In genomic region chr2:6293825-6294444, GRCm38 (mm10) we compare ENCODE assay signal across 18 mouse cellular contexts. TPM values are rescaled to one million over a fixed set of nuclear protein-coding genes. Genes with fewer than 3 reads are reported as not detected.
DNase-seq lines count a peak whose midpoint lies in the region; ATAC-seq and TF ChIP-seq lines count a peak whose summit lies in the region.
"Had no signal": no experiment of that assay in that cellular context is flagged by ENCODE, and none has a peak within 500 bp of the region (broad histone marks: within the 10 kb centered on the region; RNA-seq: fewer than 3 reads in every experiment).

No protein-coding gene starts in this region.

- H3K4me3 ChIP-seq in stomach, postnatal 0 days (ENCODE audit: low read depth, low read length) = no peak overlapping the region
- H3K4me3 ChIP-seq: forebrain, embryonic 13.5 days; kidney, embryonic 15.5 days; liver, embryonic 13.5 days; megakaryocyte, embryonic 14.5 days; midbrain, embryonic 15.5 days had no signal

- H3K9me3 ChIP-seq in stomach, postnatal 0 days (ENCODE audit: control insufficient read depth, low read length) = no peaks in the 10 kb centered on the region
- H3K9me3 ChIP-seq: forebrain, embryonic 13.5 days; kidney, embryonic 15.5 days; liver, embryonic 13.5 days; megakaryocyte, embryonic 14.5 days; midbrain, embryonic 15.5 days had no signal

- no peak overlapping the region for H3K9ac ChIP-seq in stomach, postnatal 0 days (ENCODE audit: low read length)
- H3K9ac ChIP-seq: forebrain, embryonic 13.5 days; kidney, embryonic 15.5 days; liver, embryonic 13.5 days; midbrain, embryonic 15.5 days had no signal

- no peaks in the 10 kb centered on the region for H3K36me3 ChIP-seq in stomach, postnatal 0 days (ENCODE audit: control insufficient read depth, insufficient read depth, low read length)
- H3K36me3 ChIP-seq: kidney, embryonic 15.5 days; liver, embryonic 13.5 days; midbrain, embryonic 15.5 days had no signal

- 58% methylated on average over 11 of the region's 11 CpGs for WGBS in stomach, postnatal 0 days

- no peak overlapping the region; the same call in 1 of the 2 replicates for H3K27ac ChIP-seq in stomach, postnatal 0 days (replicated peaks)
- H3K27ac ChIP-seq: forebrain, embryonic 13.5 days; kidney, embryonic 15.5 days; liver, embryonic 13.5 days; midbrain, embryonic 15.5 days had no signal

- no peak for TF ChIP-seq CTCF in stomach, postnatal 0 days (IDR thresholded peaks at IDR 0.05; ENCODE audit: low read depth)

- intact Hi-C loops in heart, postnatal 25 days (cut with DNase I) = no loop called here

- no peaks in the 10 kb centered on the region; the same call in 1 of the 2 replicates for H3K4me1 ChIP-seq in stomach, postnatal 0 days (replicated peaks; ENCODE audit: control insufficient read depth, insufficient read depth)
- H3K4me1 ChIP-seq: forebrain, embryonic 13.5 days; kidney, embryonic 15.5 days; liver, embryonic 13.5 days; midbrain, embryonic 15.5 days had no signal

- ATAC-seq in stomach, postnatal 0 days (ENCODE audit: low FRiP score, low TSS enrichment) = peak; percentile 72; the same call in 1 of the 2 replicates
- ATAC-seq: activated CD4-positive, CD25-positive, alpha-beta regulatory T cell, adult 4 months; forebrain, embryonic 13.5 days; midbrain, embryonic 15.5 days had no signal

- TF ChIP-seq EP300 in stomach, postnatal 0 days (optimal IDR thresholded peaks at IDR 0.05) = no peak

- peak; percentile 17 for DNase-seq in cerebellum, adult 11-12 months
- no peak for DNase-seq in cerebellum, postnatal 4 days (ENCODE audit: low spot score in 2 of 2)
- DNase-seq in right cerebral cortex, adult 18-20 months = peak; percentile 13
- no peak for DNase-seq in right cerebral cortex, postnatal 14 days
- DNase-seq in cerebellum, adult 9-10 months = peak; percentile 31
- DNase-seq in stomach, postnatal 0 days (ENCODE audit: low spot score) = peak; percentile 32
- no peak for DNase-seq in spleen, adult 18-20 months
- no peak for DNase-seq in heart, postnatal 25 days (ENCODE audit: low spot score)
- DNase-seq: adrenal gland, postnatal 25 days; left cerebral cortex, postnatal 4 days; liver, embryonic 13.5 days; retina, postnatal 1 day had no signal

- no peak overlapping the region for H3K4me2 ChIP-seq in stomach, postnatal 0 days (replicated peaks; ENCODE audit: low read depth)
- H3K4me2 ChIP-seq: forebrain, embryonic 13.5 days; kidney, embryonic 15.5 days; liver, embryonic 13.5 days; midbrain, embryonic 15.5 days had no signal

- H3K27me3 ChIP-seq in stomach, postnatal 0 days (ENCODE audit: control insufficient read depth, insufficient read depth, low read length) = no peaks in the 10 kb centered on the region
- H3K27me3 ChIP-seq: CH12.LX; forebrain, embryonic 13.5 days; kidney, embryonic 15.5 days; midbrain, embryonic 15.5 days had no signal

RNA-seq across cellular contexts. Expression of gene Usp6nl, which starts 28.5 kb away (rescaled TPM):
- polyA plus RNA-seq in stomach, postnatal 0 days (2015; fragmentation: Nextera tagmentation; extraction: Ambion mirVana) = 7.4 and 8.9 TPM in 2 replicates
- total RNA-seq in heart, postnatal 25 days (2021) = 1 to 10 TPM; 6.3 to 6.7 TPM

Comparison
In these comparisons a context has a peak if more than half of its experiments do, and no peak if none do; other contexts are left out.
1. DNase-seq: peak in cerebellum, adult 11-12 months (single experiment), right cerebral cortex, adult 18-20 months (single experiment), cerebellum, adult 9-10 months (single experiment) and stomach, postnatal 0 days (single experiment); none in cerebellum, postnatal 4 days (0 of 2), right cerebral cortex, postnatal 14 days (single experiment), spleen, adult 18-20 months (0 of 2) and heart, postnatal 25 days (single experiment).